Mouse (Mus musculus) gonadal fat pad, adult 2 months (tissue): Measurements from ENCODE around the gene 1700003F12Rik. TPM values are rescaled to one million over a fixed set of nuclear protein-coding genes. Genes with fewer than 3 reads are reported as not detected.

Experiments used
- DNase-seq: peaks from one replicate; pipeline ENCODE4 v3.0.0-alpha.2; 2012; ENCODE audit warnings: low read depth
- polyA plus RNA-seq: library from polyadenylated mRNA; depleted of rRNA; stranded (reverse); fragments of >200 nt; gene quantifications from 2 replicates; pipeline ENCODE4 v1.2.3, GENCODE M21; 2012; rRNA removed

The 1700003F12Rik gene
- polyA plus RNA-seq, 1 experiment: 1.9 TPM

DNA sequence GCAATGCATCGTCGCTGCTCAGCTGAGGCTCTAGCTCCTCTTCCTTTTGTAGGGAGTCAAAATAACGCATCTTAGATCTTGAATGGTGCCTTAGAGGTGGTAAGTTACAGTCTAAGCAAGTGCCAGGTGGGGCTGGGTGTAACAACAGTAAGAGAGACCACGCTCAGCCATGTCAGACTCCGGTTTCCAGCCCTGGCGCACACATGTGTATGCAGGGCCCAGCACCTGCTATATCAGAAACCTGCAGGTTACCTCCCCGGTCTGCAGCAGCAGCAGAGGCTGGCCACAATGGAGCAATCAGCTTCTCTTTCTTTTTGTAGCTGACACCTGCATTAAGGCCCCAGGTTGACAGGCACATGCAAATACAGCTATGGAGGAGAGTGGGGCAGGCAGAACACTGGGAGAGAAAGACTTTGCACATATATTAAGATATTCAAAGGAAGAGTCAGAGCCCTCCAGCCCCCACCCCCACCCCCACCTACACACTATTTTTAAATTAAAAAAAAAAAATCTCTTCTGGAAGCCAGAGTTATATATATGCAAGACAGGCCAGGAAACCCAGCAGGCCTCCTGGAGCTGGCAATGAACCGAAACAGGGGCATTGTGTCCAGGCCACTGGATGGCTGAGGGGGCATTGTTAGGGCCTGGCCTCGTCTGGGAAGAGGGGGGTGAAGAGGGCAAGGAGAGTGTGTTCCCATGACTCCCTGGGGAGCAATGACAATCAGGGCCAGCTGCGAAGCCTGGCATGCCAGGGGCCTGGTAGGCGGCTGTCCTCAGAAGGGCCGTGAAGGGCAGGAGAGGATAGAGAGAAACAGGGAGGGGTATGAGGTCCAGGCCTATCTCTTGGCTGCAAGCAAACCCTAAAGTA, 30.2 kb downstream of the 1700003F12Rik start:
- no peak for DNase-seq

DNA sequence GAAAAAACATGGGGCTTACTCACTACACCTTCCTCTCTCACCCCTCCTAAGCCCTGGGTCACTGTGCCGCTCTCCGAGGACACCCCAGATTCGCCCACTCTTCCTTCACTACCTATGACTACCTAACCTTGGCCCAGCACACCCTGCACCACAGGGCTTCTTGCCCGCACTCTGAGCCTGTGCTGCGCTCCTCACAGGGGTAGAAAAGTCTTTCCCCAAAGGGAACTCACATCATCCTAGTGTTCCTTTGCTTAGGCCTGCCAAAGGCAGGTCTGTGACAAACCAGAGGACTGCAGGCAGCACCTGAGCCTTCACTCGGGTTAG, 30.8 kb downstream of the 1700003F12Rik start:
- DNase-seq: no peak

DNA sequence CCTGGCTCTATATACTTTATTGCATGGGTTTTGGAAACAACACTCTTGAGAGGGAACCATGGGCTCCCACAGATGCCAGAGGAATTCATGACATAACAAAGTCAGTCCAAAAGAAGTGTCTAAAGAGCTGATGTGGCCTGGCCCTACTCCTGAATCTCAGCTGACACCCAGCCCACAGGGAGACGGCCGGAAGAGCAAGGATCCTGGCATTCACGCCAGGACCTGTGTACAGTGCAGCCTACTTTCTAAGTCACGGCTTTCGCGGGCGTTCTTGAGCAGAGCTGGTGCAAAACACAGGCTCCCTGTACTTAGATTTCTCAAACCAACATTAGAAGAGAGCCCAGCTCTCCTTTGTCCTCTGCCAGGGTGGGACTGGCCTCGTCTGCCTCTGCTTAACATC, 33.7 kb downstream of the 1700003F12Rik start:
- DNase-seq: no peak

DNA sequence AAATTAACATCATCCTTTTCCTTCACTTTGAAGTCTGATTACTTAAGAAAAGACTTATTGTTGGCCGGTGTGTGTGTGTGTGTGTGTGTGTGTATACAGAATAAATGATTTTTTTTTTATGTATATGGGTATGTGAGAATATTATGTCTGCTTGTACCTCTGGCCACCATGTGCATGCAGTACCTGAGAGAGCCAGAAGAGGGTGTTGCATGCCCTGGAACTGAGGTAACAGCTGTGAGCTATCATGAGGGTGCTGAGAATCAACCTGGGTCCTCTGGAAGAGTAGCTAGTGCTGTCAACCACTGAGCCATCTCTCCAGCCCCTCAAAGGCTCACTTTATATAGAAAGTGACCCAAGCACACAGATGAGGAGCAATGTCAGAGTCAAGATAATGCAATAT, 34.5 kb downstream of the 1700003F12Rik start:
- DNase-seq: no peak

DNA sequence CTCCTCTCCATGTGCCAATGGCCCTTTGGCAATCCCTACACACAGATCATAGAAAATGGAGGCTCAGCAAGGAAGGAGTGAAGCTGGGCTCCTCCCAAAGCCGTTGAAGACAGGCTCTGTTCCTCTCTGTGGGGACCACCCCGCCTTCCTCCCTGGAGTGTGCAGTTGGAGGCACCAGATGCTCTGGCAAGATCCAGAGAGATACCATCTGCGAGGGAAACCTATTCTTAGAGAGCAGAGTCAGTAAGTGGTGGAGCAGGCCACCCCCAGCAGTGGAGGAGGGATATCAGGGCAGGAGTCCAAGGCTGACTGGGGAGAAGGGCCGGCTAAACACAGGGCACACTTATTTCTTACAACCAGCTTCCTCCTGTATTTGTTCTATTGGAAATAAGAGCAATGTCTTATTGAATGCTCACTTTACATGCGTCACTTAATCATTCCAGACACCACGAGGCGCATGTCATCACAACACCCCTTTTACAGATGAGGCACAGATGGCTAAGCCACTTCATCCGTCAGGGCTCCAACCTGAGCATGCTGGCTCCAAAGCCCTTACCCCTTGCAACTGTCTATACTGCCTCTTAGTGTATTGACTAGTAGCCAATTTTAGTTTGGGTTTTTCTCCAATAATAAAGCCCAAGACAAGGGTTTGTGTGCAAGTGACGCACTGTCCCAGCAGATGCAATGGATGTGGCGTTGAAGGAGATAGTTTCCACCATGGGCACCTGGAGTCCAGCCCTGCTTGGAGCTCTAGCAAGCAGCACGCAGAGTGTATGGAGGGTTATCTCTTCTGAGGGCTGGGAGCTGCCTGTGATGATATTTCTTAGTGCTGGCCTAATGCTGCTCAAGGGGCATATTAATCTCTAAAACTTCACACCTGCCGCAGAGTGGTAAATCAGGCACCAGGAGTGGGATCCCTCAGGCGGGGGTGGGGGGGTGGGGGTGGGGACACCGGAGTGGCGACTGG, 37.3 kb downstream of the 1700003F12Rik start:
- no peak for DNase-seq

DNA sequence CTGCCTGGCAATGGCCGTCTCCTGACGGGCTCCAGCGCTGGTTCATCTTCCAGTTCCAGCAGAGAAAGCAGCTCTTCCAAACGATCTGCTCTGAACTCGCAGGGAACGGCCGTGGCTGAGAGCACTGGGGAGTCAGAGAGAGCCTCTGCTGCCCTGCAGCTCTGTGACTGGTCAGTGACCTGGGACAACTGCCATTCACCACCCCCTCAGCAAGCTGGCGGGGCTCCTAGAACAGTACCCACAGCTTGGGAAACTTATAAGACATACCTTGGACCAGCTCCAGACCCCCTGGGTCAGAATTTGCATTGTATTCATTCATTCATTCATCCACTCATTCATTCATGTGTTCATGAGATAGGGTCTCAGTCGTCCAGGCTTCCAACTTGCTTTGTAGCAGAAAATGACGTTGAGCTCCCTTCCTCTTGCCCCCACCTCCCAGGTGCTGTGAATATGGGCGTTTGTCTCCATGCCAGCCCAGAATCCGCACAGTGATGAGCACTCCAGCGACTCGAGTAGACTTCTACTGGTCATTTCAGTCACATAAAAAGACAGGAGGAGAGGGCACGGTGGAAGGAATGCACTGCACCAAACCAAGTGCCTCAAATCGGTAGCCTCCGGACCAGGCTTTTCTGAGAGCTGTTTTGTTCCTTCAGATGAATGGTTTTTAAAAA, 38.2 kb downstream of the 1700003F12Rik start:
- no peak for DNase-seq

DNA sequence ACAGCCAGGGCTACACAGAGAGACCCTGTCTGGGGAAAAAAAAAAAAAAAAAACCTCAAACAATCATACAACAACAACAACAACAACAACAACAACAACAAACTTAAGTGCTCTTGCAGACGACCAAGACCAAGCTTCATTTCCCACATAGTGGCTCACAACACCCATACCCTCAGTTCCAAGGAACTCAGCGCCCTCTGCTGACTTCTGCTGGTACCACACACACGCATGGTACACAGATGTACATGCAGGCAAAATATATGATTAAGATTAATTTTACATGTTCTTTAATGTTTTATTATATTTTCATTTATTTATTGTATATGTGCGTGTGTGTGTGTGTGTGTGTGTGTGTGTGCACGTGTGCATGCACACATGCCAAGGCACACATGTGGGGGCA, 39.5 kb downstream of the 1700003F12Rik start:
- DNase-seq: no peak

DNA sequence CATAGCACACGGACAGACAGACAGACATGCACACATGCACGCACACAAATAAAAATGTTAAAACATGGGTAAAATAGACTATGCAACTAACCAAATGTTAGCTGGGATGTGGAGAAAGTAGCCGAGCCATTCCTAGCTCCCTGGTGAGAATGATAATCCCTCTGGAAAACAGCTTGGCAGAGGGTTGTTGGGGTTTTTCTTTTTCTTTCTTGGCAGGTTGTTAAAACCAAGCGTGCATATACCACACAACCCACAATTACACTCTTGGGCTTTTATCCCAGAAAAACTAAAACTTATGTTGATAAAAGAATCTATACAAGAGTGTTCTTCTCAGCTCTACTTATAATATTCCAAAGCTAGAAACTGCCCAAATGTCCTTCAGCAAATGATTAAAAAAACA, 42.2 kb downstream of the 1700003F12Rik start:
- DNase-seq: no peak

DNA sequence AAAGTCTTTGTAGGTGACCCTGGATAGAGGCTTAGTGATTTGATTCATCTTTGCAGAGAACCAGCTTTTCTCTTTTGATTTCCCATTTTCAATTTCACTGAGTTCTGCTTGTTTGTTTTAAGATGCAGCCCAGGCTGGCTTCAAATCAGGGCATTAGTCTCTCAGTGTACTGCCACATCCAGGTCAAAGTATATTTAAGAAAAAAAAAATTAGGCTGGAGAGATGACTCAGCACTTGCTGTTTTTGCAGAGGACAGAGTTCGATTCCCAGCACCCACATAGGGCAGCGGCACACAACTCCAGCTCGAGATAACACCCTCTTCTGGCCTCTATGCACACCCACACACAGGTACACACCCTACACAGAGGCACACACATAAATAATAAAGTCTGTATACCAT, 44.4 kb downstream of the 1700003F12Rik start:
- DNase-seq: no peak

DNA sequence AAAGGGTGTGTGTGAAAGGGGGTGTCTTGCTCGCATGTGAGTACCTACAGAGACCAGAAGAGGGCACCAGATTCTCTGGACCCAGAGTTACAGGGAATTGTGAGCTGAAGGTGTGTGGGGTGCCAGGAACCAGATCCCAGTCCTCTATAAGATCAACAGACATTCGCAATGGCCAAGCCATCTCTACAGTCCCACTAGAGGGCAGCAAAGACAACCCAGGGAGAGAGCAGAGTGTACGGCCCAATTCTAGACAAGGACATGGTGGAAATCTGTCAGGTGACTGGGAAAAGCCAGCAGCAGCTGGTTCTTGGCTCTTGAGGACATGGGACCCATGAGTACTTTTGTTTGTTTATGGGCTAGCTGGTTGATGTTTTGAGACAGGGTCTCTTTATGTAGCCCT, 46.1 kb downstream of the 1700003F12Rik start:
- DNase-seq: no peak

DNA sequence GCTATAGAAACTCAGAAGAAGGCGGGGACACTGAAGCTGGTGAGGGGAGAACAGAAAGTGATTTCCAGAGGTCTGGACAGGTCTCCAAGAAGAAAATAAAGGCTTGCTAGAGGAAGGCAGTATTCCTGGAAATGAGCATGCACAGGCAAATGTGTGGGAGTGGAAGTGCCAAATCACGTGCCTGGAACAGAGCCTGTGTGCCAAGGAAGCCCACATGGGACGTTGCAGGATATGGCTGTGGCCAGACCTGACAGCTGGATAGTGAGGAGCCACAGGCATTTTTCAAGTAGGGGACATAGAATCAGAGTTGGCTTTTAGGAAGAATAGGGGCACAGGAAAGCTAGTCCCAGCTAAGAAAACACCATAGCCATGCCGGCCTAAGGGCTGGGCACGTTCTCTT, 48.9 kb downstream of the 1700003F12Rik start:
- DNase-seq: no peak

DNA sequence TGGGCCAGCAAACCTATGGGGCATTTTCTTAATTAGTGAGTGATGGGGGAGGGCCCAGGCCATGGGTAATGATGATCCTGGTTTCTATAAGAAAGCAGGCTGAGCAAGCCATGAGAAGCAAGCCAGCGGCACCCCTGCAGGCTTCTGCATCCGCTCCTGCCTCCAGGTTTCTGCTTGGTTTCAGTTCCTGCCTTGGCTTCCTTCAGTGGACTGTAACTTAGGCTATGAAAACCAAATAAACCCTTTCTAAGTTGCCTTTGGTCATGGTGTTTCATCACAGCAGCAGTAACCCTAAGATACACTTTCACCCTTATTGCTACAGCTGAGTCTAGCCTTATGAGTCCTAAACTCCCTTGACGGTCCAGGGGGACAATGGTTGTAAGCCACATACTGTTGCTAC, 50.5 kb downstream of the 1700003F12Rik start:
- DNase-seq: no peak

Other genes with a start within 250 kb of the 1700003F12Rik start
- gene Bpifb9b, start 239.9 kb upstream of the 1700003F12Rik start, polyA plus RNA-seq: not detected in 2 replicates
- 12.0 and 13.4 TPM in 2 replicates for gene Cdk5rap1, start 174.1 kb upstream of the 1700003F12Rik start, polyA plus RNA-seq
- 40.8 and 51.8 TPM in 2 replicates for gene Snta1, start 139.0 kb upstream of the 1700003F12Rik start, polyA plus RNA-seq
- 12.0 and 14.4 TPM in 2 replicates for gene Cbfa2t2, start 110.6 kb upstream of the 1700003F12Rik start, polyA plus RNA-seq
- gene Actl10, start 4.7 kb downstream of the 1700003F12Rik start, polyA plus RNA-seq: 0.18 and 0.30 TPM in 2 replicates
- gene Necab3, start 11.8 kb downstream of the 1700003F12Rik start, polyA plus RNA-seq: 3.2 and 4.9 TPM in 2 replicates
- gene E2f1, start 22.8 kb downstream of the 1700003F12Rik start, polyA plus RNA-seq: 6.4 and 7.3 TPM in 2 replicates
- gene Pxmp4, start 56.6 kb downstream of the 1700003F12Rik start, polyA plus RNA-seq: 47.5 and 68.3 TPM in 2 replicates
- 3.9 and 4.4 TPM in 2 replicates for gene Zfp341, start 66.2 kb downstream of the 1700003F12Rik start, polyA plus RNA-seq
- gene 4930519P11Rik, start 66.4 kb downstream of the 1700003F12Rik start, polyA plus RNA-seq: 0.81 and 2.0 TPM in 2 replicates
- gene Chmp4b, start 104.6 kb downstream of the 1700003F12Rik start, polyA plus RNA-seq: 111 and 177 TPM in 2 replicates
- not detected in 2 replicates for gene Gm14214, start 222.9 kb downstream of the 1700003F12Rik start, polyA plus RNA-seq
- gene Raly, start 244.0 kb downstream of the 1700003F12Rik start, polyA plus RNA-seq: 152 and 164 TPM in 2 replicates
- gene a, start 244.3 kb downstream of the 1700003F12Rik start, polyA plus RNA-seq: 0.39 TPM in 1 of 2 replicates, not detected in the other